Mouse (Mus musculus): Measurements from ENCODE around the gene Pik3c2g. TPM values are rescaled to one million over a fixed set of nuclear protein-coding genes. Genes with fewer than 3 reads are reported as not detected.
A peak's percentile ranks its signal among the peaks of the same experiment; 100 is the strongest.

Gene Pik3c2g
- total RNA-seq, 2 experiments from 2014 or later = not detected

DNA sequence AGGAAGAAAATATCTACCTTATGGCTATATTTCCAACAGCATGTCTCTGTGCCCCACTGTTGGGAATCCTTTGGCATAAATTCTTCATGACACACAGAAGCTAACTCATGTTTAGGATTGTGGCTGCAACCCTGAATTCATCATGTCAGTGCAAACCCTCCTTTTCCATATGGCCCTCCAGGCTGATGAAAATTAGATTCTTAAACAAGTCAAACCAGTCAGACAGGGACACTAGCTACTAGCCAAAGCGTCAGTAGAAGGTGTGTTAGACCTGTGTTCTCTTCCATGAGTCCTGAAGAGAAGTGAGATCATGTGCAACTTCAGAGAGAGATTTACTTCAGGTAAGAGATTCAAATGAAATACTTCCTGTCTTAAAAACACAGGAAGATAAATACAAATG lies 12.2 kb downstream of the Pik3c2g start:
- no peak for TF ChIP-seq CTCF (IDR thresholded peaks at IDR 0.05)
- DNase-seq = no peak
- Histone ChIP-seq H3K4me3 (no peak overlapping the region), H3K27ac (no peak overlapping the region)
- intact Hi-C loops (cut with DNase I) = no loop called here

DNA sequence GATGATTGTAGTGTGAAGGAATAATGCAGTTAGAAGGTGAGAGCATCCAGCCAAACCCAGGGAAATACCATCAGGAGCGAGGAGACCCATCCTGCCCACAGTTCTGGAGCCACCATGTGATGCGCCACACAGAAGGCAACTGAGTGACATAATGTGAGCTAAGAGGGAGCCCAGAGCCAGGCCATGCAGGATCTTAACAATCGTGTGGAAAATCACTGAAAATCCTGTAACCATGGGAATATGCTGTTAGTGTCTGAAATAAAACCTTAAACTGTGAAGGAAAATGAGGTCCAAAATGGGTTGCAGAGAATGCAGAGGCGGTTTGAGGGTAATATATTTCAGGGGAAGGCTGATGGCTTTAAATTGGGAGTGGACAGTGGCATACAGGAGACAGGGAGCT lies 31.8 kb downstream of the Pik3c2g start:
- no peak for TF ChIP-seq CTCF (IDR thresholded peaks at IDR 0.05)
- H3K4me3 ChIP-seq = no peak overlapping the region
- H3K27ac ChIP-seq = no peak overlapping the region
- intact Hi-C loops (cut with DNase I) = no loop called here
- DNase-seq = no peak

DNA sequence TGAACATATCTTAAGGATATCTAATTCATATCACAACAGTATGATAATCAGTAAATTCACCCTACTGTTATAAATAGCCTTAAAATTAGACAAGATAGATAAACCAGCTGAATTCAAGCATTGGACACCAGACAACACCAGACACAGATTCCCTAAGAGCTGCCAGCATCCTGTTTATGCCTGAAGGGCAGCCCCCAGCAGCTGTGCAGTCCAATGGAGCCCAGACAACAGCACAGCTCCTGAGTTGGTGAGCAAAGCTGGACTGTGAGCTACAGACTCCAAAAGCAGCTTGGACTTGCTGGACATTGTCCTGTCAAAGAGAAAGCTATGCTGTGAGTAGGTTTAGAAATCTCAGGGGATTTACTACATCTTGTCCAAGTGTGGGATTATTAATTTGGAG lies 37.7 kb downstream of the Pik3c2g start:
- intact Hi-C loops (cut with DNase I) = no loop called here
- H3K4me3 ChIP-seq = no peak overlapping the region
- no peak for DNase-seq
- H3K27ac ChIP-seq = no peak overlapping the region
- no peak for TF ChIP-seq CTCF (IDR thresholded peaks at IDR 0.05)

DNA sequence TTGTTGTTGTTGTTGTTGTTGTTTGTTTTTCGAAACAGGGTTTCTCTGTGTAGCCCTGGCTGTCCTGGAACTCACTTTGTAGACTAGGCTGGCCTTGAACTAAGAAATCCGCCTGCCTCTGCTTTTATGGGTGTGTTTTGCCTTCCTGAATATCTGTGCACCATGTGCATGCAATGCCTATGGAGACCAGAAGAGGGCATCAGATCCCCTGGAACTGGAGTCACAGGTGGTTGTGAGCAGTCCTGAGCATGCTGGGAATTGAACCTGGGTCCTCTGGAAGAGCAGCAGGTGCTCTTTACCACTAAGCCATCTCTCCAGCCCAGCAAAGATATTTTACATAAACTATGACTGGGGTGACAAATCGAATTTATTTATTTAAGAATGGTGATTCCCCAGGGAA lies 47.5 kb downstream of the Pik3c2g start:
- TF ChIP-seq CTCF (IDR thresholded peaks at IDR 0.05) = no peak
- Histone ChIP-seq H3K4me3 (no peak overlapping the region), H3K27ac (no peak overlapping the region)
- intact Hi-C loops (cut with DNase I) = no loop called here
- no peak for DNase-seq

DNA sequence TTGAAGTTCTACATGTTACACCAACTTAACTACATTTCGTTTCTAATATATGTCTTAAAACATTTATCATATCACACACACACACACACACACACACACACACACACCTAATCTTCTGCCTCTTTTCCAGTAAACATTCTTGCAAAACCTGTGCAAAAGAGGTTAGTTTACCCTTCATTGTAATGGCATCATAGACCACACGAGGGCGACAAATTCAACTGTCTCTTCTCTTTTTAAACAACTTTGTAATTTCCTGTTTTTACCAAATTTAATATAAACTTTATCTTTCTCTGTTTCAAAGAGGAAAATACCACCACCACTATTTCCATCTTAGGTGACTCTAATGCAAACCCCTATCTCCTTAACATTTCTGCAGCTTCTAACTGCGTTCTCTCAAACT lies 68.4 kb downstream of the Pik3c2g start:
- no peak overlapping the region for H3K4me3 ChIP-seq
- DNase-seq = no peak
- intact Hi-C loops (cut with DNase I) = no loop called here
- H3K27ac ChIP-seq = no peak overlapping the region
- TF ChIP-seq CTCF (IDR thresholded peaks at IDR 0.05) = peak; percentile 67

DNA sequence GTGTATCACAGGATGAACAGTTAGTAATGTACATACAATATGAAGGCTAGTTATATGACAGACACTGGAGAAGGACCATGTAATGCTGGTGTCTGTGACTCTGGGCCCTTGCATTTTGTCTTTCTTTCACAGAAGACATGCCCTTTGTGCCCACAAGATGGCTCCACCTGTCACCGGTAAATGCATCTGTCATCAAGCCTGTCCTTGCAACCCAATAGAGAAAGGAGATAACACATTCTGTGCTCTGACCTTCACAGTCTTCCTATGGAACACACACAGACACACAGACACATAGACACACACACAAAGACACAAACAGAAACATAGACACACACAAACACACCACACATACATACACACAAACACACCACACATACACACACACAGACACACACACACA lies 75.4 kb downstream of the Pik3c2g start:
- peak; percentile 25 for DNase-seq
- no peak overlapping the region for H3K27ac ChIP-seq
- peak; percentile 58 for TF ChIP-seq CTCF (IDR thresholded peaks at IDR 0.05)
- intact Hi-C loops (cut with DNase I) = no loop called here
- H3K4me3 ChIP-seq = no peak overlapping the region

DNA sequence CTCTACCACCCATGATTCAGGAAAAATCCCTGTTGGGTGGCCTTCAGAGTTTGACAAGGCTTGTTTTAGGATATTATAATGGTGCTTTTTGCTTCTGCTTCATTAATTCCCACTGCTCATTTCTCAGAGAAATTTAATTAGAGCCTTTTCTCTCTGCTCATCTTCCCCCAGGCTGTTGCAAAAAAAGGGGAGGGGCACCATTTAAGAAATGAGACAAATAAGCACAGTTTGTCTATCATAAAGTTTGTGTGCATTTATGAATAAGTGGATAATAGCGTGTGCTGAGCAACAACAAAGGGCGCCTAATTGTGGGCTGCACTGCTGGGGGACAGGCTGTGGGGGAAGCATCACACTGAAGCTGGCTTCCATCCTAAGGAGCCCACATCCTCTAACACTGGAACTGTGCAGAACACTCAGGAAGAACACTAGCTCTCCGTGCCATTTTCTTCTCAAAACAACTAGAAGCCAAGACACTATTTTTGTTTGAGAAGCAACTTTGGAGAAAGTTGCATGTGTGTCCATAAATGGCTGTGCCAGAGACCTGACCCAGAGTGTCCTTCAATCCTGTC lies 131.5 kb downstream of the Pik3c2g start:
- Histone ChIP-seq H3K27ac (no peak overlapping the region), H3K4me3 (no peak overlapping the region)
- intact Hi-C loops (cut with DNase I) = no loop called here
- DNase-seq = no peak
- TF ChIP-seq CTCF (IDR thresholded peaks at IDR 0.05) = no peak

DNA sequence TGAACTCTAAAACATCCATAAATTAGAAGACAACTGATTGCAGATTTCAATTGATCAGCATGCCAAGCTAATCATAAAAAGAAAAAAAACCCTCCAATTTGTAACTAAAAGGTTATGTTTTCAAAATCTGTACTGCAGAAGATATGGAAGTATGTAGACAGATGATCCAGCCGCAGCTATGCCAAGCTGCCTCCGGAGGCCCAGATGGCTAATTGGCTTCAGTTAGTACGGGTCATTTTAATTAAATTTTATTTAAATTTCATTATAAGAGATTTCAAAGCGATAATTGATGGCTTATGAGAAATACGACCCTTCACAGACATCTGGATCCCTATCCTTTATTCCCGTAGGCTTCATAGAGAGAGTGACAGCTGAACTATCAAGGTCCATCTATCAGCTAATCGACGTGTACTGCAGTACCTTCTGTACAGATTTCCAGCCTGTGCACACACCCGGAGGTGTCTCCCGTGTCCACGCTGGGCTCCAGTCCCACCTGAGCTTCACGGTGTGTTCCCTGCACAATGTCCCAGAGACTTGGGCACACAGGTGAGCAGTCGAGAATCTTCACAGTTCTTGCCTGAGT lies 132.7 kb downstream of the Pik3c2g start:
- no peak overlapping the region for H3K4me3 ChIP-seq
- TF ChIP-seq CTCF (IDR thresholded peaks at IDR 0.05) = no peak
- intact Hi-C loops (cut with DNase I) = no loop called here
- DNase-seq = no peak
- no peak overlapping the region for H3K27ac ChIP-seq

DNA sequence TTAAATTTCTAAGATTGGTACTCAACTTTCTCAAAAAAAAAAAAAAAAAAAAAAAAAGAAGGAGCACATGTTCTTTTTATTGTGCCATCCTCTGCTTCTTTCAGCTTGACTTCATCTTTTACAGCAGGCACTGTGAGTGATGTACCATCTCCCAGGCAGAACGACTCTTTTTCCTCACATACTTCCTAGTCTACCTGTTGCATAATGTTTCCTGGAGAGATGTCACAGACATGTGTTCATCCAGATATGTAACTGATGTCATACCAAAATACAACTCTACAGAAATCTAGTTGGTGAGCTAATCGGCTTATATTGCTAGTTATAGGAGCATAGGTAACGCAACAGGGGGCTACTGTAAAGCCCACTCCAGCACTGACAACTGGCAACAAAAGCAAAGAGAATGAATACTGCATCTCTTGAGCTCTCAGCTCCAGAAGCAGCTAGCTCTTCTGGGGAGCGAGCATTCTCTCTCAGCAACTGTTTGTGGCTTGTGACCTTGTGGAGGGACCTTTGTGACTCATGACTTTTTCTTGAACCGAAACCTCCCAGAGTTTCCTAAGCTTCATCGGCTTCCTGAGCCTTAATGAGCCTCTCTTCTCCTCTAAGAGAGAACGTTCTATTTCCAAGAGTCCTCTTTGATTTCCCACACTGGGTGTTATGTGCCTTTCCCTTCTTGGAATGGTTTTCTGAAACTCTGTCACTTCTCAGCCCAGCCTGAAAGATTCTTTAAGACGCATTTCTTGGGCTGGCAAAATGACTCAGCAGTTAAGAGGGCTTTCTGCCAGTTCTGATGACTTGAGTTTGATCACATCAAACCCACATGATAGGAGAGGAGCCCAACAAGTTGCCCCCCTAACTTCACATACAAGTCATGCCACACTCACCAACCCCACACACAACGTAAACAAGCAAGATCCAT lies 148.9 kb downstream of the Pik3c2g start:
- Histone ChIP-seq H3K4me3 (no peak overlapping the region), H3K27ac (no peak overlapping the region)
- no peak for TF ChIP-seq CTCF (IDR thresholded peaks at IDR 0.05)
- intact Hi-C loops (cut with DNase I) = no loop called here
- DNase-seq = no peak

DNA sequence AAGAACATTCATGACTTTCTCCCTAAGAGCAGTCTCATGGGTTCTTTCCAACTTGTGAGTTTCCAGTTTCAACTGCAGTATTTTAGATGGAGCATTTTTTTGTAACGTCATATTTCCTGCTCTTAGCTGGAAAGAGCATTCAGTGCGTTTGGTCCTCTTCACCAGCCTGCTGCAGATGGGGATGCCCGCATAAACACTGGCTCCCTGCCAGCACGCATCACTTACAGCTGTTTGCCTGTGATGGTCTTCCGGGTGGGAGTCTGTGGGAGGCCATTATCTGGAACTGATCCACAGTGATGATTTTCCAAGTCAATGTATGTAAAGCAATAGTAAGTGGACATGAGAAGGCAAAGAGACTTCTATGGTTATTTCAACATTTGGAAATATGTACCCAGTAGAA lies 151.3 kb downstream of the Pik3c2g start:
- TF ChIP-seq CTCF (IDR thresholded peaks at IDR 0.05) = no peak
- no peak overlapping the region for H3K27ac ChIP-seq
- no peak overlapping the region for H3K4me3 ChIP-seq
- no peak for DNase-seq
- intact Hi-C loops (cut with DNase I) = no loop called here

DNA sequence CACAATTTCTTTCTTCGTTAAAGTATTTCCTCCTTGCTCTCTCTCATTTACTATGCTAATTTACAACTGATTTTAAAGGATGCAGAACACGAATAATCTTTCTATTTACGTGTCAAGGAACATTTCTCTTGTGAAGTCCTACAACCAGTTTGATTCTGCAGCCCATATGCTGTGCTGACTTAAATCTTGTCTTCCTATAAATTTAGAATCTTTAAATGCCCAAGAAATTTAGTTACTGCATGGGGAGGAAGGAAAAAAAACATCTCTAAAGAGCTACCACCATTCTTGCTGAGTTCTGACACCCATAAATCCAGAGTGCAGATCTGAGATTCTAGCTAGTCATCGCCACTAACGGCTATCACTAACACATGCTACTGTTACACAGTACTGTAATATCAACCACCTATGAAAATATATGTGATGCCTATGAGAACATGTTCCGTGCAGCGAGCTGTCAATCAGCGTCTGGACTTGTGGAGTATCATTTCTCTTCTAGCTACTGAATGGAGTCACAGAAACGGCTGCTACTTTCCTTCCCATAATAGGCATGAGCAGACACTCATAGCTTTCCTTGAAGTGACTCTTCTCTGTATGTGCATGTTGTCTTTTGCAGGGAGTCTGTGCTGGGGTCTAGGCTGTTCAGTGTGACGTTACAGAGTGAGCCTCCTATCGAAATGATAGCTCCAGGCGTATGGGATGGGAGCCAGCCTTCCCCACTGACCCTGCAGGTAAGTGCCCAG lies 155.8 kb downstream of the Pik3c2g start:
- DNase-seq = no peak
- Histone ChIP-seq H3K4me3 (no peak overlapping the region), H3K27ac (no peak overlapping the region)
- intact Hi-C loops (cut with DNase I) = no loop called here
- TF ChIP-seq CTCF (IDR thresholded peaks at IDR 0.05) = no peak

DNA sequence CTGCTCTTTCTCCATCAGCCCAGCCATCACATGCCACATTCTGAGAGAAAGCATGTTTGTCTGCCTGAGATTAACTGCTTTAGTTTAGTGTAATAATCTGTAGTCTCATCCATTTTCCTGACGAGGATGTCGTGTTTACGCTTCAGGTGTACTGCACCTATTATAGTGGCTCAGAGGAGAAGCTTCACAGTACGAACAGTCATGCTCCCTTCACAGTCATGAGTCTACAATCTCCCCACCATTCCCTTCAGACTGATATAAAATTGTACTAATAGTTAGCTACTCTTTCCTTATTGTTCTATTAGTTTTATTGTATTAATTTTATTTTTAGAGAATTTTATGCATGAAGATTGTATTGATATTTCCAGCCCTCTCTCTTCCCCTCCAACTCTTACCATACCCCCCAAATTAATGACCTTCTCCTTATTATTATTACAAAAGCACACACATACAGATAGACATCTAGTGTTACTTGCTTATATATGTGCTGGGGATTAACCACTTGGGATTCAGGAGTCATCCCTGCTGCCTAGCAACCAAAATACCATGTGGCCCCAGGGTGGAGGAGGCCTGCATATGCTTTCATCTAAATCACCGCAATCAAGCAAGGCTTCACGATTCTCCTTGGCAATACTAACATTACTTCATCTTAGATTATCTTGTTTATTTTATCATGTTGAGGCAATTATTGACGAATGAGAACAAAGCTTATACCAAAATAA lies 159.9 kb downstream of the Pik3c2g start:
- intact Hi-C loops (cut with DNase I) = no loop called here
- Histone ChIP-seq H3K4me3 (no peak overlapping the region), H3K27ac (no peak overlapping the region)
- TF ChIP-seq CTCF (IDR thresholded peaks at IDR 0.05) = no peak
- no peak for DNase-seq

Data from gastrocnemius, adult 2 months (tissue).